Mouse (Mus musculus) gastrocnemius, adult 18-20 months (tissue): ENCODE data around the gene Ddx60. TPM values are rescaled to one million over a fixed set of nuclear protein-coding genes. Genes with fewer than 3 reads are reported as not detected.

Source experiments
- DNase-seq: peaks from one replicate; pipeline ENCODE4 v3.0.0; 2021; ENCODE audit warnings: low spot score
- total RNA-seq, 2 experiments: library from RNA; stranded (reverse); gene quantifications; 2 replicates each; pipeline ENCODE4 v1.2.3; 2021

The Ddx60 gene
- total RNA-seq, 2 experiments from 2014 or later: 0.26 to 0.27 TPM

DNA sequence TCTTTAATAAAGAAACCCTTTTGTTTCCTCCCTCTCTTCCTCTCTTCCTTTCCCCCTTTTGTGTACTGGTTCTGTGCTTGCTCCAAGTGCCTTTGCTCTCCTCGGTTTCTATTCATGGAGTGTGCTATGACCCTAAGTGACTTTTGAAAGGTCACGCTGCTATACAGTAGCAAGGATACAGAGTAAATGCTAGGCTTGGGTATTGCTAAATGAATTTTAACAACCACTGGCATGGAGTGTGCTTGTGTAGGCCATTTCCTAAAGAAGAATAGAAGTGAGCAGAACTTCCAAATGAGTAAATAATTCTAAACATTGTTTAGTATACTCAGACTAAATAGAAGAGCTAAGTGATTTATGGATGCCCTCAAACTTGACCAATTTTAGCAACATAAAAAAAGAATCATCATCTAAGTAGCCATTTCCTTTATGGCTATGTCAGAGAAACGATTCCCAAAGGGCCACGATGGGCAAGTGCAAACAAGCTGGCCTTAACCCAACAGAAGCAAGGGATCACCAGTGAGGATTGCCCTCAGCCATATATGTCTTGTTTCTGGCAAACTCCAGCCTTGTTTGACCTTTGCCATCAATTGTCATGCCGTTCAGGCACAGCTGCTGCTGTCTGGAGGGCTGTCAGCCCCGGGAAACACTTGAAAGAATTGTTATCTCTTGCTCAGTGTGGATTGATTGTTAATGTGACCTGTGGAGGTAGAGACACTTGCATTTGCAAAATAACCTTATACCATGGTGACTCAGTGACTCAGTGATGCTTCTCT, 58.0 kb downstream of the Ddx60 start:
- DNase-seq: no peak

DNA sequence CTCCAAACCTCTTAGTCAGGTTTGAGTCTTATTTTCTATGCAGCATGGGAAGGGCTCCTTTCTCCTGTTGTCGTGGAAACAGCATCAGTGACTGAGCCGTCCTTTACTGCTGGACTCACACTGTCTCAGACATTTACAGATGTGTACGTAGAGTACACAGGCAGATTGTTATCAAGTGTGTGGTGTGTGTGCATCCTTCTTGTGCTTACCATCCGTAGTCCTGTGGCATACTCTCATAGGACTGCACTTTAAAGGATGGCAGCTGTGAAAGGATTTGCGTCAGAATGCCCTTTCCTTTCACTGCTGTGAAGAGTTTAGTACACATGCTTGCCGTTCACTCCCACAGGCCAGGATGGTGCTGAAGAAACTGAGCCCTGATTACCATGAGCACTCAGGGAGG, 61.6 kb downstream of the Ddx60 start:
- DNase-seq: no peak

DNA sequence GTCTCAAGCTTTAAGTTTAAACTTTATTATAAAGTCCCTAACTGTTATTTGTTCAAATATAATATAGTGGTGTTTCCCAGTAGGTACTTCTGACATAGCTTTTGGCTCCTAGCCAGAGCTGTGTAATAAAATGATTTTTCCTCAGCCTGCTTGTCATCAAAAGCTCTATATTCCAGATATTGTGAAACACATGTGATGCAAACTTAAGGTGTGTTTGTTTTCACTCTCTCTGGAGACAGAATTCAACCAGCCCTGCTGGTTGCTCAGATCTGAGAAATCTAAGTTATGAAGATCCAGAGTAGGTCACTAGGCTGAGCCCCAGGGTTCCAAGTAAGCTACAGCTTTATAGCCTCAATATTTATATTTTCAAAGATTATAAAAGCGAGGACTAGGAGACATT, 64.9 kb downstream of the Ddx60 start:
- no peak for DNase-seq

DNA sequence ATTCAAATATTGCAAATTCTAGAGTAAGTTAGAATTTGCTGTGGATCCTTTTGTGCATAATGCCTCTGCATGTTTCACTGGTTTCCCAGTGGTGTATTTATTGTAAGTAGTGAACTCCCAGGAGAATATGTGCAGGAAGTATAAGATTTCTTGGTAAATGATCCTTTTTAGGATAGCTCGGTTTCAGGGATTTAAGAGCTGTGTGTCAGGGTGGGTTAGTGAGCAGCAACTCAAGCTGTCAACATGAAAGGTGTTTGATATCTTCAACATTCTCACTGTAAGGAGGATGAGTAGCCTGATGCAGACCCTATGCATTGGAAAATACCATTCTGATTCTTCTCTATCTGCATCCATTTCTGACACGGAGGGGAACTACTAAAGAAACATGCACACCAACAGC, 69.2 kb downstream of the Ddx60 start:
- DNase-seq: no peak

DNA sequence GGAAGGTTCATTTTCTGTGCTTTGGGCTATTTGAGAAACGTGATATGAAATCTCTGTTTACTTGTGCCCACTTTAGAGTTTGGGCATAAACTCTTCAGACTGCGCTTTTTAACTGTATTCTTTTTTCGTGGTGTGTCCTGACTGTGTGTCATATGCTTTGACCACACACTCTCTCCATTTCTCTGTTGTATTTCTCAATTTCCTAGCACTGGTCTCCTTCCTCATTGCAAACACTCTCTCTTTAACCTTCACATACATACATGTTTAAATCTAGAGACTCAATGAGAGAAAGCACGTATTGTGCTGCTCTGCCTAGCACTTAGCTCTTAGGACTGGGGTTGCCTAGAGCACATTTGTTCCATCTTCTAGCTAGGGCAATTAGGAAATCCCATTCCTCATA, 86.3 kb downstream of the Ddx60 start:
- no peak for DNase-seq

DNA sequence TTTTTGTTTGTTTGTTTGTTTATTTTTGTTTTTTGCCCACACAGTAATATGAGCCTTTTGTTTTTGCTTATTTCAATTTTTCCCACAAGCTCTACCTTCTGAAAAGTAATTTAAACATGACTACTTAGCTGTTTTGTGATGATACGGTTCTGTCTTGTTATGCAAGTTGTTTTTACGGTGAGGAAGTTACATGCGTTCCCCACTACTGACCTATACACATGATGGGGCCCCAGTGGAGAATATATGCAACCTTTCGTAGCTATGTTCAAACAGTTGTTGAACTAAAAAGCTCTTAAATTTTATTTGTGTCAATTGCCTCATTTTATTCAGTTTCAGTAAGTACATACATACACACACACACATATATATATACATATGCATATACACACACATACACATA, 86.7 kb downstream of the Ddx60 start:
- DNase-seq: no peak

DNA sequence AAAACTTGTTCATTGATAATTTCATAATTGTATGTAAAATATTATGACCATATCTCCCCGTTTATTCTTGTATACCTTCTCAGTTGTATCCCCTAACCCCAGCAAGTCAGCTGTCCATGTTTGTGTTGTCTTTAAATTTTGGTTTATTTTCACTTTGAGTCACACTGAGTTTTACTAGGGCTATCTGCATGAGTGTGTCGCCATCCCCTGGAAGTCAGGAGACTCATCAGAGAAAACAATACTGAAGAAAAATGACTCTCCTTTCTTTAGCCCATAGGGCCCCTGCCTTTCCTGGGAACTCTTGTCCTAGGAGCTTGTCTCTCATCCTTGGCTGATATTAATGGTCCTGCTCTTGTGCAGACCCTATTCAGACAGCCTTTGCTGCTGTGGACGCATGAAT, 106.5 kb downstream of the Ddx60 start:
- no peak for DNase-seq

DNA sequence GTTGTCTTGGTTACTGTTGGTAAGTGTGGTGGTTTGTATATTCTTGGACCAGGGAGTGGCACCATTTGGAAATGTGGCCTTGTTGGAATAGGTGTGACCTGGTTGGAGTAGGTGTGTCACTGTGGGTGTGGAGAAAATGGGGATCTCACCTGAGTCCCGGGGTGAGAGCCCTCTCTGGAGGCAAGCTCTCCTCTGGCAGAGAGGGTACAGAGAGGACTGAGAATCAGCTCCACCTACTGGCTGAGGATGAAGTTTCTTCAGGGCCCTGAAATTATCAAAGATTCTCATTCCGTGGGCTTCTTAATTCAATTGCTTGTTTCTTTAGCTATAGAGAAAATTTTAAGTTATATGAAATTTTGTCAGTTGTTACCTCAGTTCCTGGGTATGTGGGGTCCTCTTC, 118.9 kb downstream of the Ddx60 start:
- peak; percentile 2 for DNase-seq

DNA sequence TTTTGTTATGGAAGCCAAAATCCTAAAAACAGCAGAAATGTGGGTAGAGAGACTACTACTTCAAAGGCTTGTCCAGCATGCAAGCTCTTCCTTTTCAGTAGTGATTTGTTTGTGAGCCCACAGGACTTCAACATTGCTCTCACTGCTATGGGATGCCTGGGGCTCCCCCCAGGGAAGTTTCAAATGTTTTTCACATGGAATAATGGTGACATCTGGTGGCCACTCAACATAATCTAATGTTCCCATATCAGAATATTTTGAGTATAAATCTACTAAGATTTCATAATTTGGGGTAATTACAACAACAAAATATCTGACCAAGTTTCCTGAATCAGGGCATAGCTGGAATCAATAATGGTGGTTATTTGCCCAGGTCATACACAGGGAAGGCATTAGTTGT, 132.5 kb downstream of the Ddx60 start:
- DNase-seq: peak; percentile 8

DNA sequence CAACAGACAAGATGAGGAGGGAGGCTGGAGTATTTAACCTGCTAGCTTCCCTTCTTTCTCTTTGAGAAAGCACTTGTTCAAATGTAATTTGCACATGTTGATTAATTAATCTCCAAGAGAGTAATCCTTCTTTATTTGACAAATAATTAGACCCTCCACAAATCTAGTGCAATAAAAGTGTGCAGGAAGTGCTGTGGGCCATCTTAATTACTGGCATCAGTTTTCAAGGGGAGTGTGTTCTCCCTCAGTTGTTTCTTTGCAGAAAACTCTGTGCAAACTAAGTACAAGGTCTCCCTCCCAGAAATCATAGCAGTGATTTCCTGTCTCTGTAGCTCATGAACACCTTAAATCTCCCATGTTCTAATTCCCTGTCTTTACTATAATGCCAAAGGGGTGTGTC, 140.4 kb downstream of the Ddx60 start:
- no peak for DNase-seq

DNA sequence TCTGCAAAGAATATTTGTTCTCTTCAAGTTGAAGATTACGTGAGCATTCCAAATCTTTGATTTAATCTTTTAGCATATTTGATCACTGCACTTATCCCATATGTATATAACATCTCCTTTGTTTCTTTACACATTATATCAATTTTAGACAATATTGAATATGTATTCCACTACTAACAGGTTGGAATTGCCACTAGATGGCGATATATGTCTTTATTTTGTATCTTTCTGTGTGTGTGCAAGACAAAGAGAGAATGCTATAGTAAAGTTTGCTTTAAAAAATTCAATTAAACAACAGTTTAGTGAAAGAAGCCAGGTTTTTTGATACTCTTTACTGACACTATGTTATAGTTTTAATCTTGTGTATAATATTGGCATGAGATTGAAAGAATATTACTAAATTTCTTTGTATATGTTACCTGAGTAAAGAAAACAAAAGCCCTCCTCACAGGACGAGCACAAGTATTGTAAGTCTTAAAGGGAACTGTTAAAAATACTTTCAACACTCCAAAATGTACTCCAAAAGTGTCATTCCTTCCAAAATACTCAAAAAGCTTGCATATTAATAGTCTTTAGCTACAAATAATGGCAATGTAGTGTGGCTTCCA, 152.4 kb downstream of the Ddx60 start:
- DNase-seq: no peak

DNA sequence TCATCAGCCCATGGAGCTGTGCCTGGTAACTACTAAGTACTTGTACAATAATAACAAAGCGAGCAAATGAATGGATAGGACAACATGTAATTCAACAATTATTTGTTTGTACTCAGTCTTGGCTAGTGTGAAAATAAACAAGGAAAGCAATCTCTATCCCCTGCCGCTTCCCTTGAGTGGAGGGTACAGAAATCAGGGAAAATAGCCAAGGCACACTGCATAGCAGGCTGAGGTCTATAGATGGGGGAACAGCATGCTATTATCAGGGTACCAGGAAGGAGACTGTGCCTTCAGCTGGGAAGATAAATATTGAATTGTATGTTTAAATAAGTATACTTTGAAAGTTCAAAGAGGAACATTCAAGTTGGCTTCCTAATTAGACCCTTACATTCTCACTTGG, 153.9 kb downstream of the Ddx60 start:
- no peak for DNase-seq

Other genes with a start within 250 kb of the Ddx60 start
- 10 to 100 TPM; 42.0 to 57.2 TPM for gene Palld, start 25.4 kb upstream of the Ddx60 start, total RNA-seq
- not detected for gene Anxa10, start 195.1 kb downstream of the Ddx60 start, total RNA-seq